Mouse (Mus musculus) bone marrow macrophage, adult 2 months (primary cell): ENCODE data around the gene Nr4a3.

Source experiments
- CTCF ChIP-seq: IDR thresholded peaks from 2 replicates; pipeline ENCODE4 v1.5.1; 2012; ENCODE audit warnings: low read depth, mild to moderate bottlenecking, low read length, moderate library complexity
- POLR2A ChIP-seq: IDR thresholded peaks from 2 replicates; pipeline ENCODE4 v1.6.1; 2012; ENCODE audit warnings: mild to moderate bottlenecking, low read depth, low read length, borderline replicate concordance

- TF ChIP-seq CTCF (no peak), POLR2A (no peak)
These were observed 2.9 kb downstream of the Nr4a3 start for GRCm38 (mm10) chr4:48047766-48048371.
